ENCODE assay signal across 24 mouse cellular contexts in genomic region chr5:150140513-150140912, GRCm38 (mm10). TPM values are rescaled to one million over a fixed set of nuclear protein-coding genes. Genes with fewer than 3 reads are reported as not detected.
A peak's percentile ranks its signal among the peaks of the same experiment; 100 is the strongest.
DNase-seq lines count a peak whose midpoint lies in the region; ATAC-seq and TF ChIP-seq lines count a peak whose summit lies in the region.
"Had no signal": no experiment of that assay in that cellular context is flagged by ENCODE, and none has a peak within 500 bp of the region (broad histone marks: within the 10 kb centered on the region; RNA-seq: fewer than 3 reads in every experiment).

No protein-coding gene starts in this region.

- H3K36me3 ChIP-seq in forebrain, embryonic 12.5 days (replicated peaks): no peaks in the 10 kb centered on the region
- H3K36me3 ChIP-seq: embryonic facial prominence, embryonic 13.5 days; forebrain, embryonic 10.5 days; forebrain, embryonic 15.5 days; heart, embryonic 15.5 days; hindbrain, embryonic 10.5 days; hindbrain, embryonic 13.5 days; intestine, embryonic 15.5 days had no signal

- DNase-seq in layer of hippocampus, adult 2 months (ENCODE audit: low spot score in 2 of 2): no peak
- DNase-seq in layer of hippocampus, adult 9-11 months: no peak
- no peak for DNase-seq in spleen, adult 18-20 months
- DNase-seq: adrenal gland, adult 2 months; adrenal gland, postnatal 14 days; cerebellum, adult 18-20 months; cerebellum, adult 9-10 months; cerebellum, postnatal 14 days; gastrocnemius, postnatal 25 days; heart, postnatal 10 days; heart, postnatal 36 days had no signal

- 72% methylated on average over 2 of the region's 2 CpGs for WGBS in forebrain, embryonic 12.5 days

- peak; percentile 64 for ATAC-seq in common myeloid progenitor, adult 5-6 weeks (replicated peaks; ENCODE audit: low read depth, poor library complexity, severe bottlenecking)
- peak; percentile 78 for ATAC-seq in megakaryocyte, adult 5-6 weeks (ENCODE audit: poor library complexity, severe bottlenecking)
- ATAC-seq in forebrain, embryonic 12.5 days (ENCODE audit: low FRiP score): no peak
- ATAC-seq: CD4-positive, CD25-positive, alpha-beta regulatory T cell, adult 4 months; forebrain, embryonic 15.5 days; hindbrain, embryonic 16.5 days; intestine, embryonic 15.5 days had no signal

- no peak overlapping the region for H3K9ac ChIP-seq in forebrain, embryonic 12.5 days
- H3K9ac ChIP-seq: embryonic facial prominence, embryonic 13.5 days; forebrain, embryonic 15.5 days; heart, embryonic 15.5 days; hindbrain, embryonic 13.5 days; intestine, embryonic 15.5 days had no signal

- no peaks in the 10 kb centered on the region for H3K4me1 ChIP-seq in forebrain, embryonic 12.5 days
- H3K4me1 ChIP-seq: forebrain, embryonic 10.5 days; hindbrain, embryonic 10.5 days; hindbrain, embryonic 13.5 days had no signal

- H3K27ac ChIP-seq in layer of hippocampus, adult 2 months: peak overlapping the region; percentile 39; the same call in 1 of the 2 replicates
- H3K27ac ChIP-seq in forebrain, embryonic 12.5 days: no peak overlapping the region
- H3K27ac ChIP-seq: embryonic facial prominence, embryonic 13.5 days; forebrain, embryonic 10.5 days; forebrain, embryonic 15.5 days; heart, embryonic 15.5 days; hindbrain, embryonic 10.5 days; hindbrain, embryonic 13.5 days; intestine, embryonic 15.5 days had no signal

- H3K9me3 ChIP-seq in forebrain, embryonic 12.5 days: no peaks in the 10 kb centered on the region; the same call in 1 of the 2 replicates
- H3K9me3 ChIP-seq: embryonic facial prominence, embryonic 13.5 days; forebrain, embryonic 10.5 days; forebrain, embryonic 15.5 days; heart, embryonic 15.5 days; hindbrain, embryonic 10.5 days; hindbrain, embryonic 13.5 days; intestine, embryonic 15.5 days had no signal

- no peaks in the 10 kb centered on the region for H3K27me3 ChIP-seq in forebrain, embryonic 12.5 days
- H3K27me3 ChIP-seq: embryonic facial prominence, embryonic 13.5 days; forebrain, embryonic 15.5 days; heart, embryonic 15.5 days; hindbrain, embryonic 13.5 days; intestine, embryonic 15.5 days had no signal

- no peak for TF ChIP-seq CTCF in layer of hippocampus, adult 2 months (conservative IDR thresholded peaks at IDR 0.05)

- H3K4me3 ChIP-seq in layer of hippocampus, adult 2 months: no peak overlapping the region
- H3K4me3 ChIP-seq in forebrain, embryonic 12.5 days (replicated peaks): no peak overlapping the region
- H3K4me3 ChIP-seq: embryonic facial prominence, embryonic 13.5 days; forebrain, embryonic 10.5 days; forebrain, embryonic 15.5 days; heart, embryonic 15.5 days; hindbrain, embryonic 10.5 days; hindbrain, embryonic 13.5 days; intestine, embryonic 15.5 days had no signal

- H3K4me2 ChIP-seq in forebrain, embryonic 12.5 days: no peak overlapping the region
- H3K4me2 ChIP-seq: embryonic facial prominence, embryonic 13.5 days; forebrain, embryonic 15.5 days; heart, embryonic 11.5 days; heart, embryonic 15.5 days; hindbrain, embryonic 13.5 days; intestine, embryonic 15.5 days had no signal

RNA-seq across cellular contexts. Expression of gene Fry, which starts 22.1 kb away (rescaled TPM):
- total RNA-seq in layer of hippocampus, adult 2 months (2021): 100 to 1,000 TPM; 215 to 246 TPM
- 11.4 and 22.5 TPM in 2 replicates for total RNA-seq in common myeloid progenitor, adult 5-6 weeks (2017)
- total RNA-seq in megakaryocyte, adult 5-6 weeks (2015): 74.5 and 74.8 TPM in 2 replicates
- total RNA-seq in megakaryocyte, adult 5-6 weeks (2017): 52.2 and 66.5 TPM in 2 replicates
- polyA plus RNA-seq in forebrain, embryonic 12.5 days (2016; fragmentation: Nextera tagmentation; extraction: Ambion mirVana): 15.2 and 18.2 TPM in 2 replicates
